Mouse (Mus musculus) spleen, postnatal 4 days (tissue): ENCODE results near the gene Cfh.
"Not testable (repeated sequence)": the region's sequence is repeated elsewhere in the genome, so short reads cannot be mapped to it uniquely, and the experiment has no call there.

Source experiments
- DNase-seq, 2 experiments: peaks; one replicate each; pipeline ENCODE4 v3.0.0; 2022; ENCODE audit warnings: low spot score in 2 of 2

The Cfh gene

GRCm38 (mm10) chr1:140183664-140184063 is at the start of gene Cfh:
Gene Cfh (minus strand): TSS chr1:140183764.
- DNase-seq: not testable (repeated sequence)

GRCm38 (mm10) chr1:140226673-140227072 is 43.1 kb upstream of the Cfh start:
- DNase-seq: no peak

- DNase-seq: no peak
These were observed 41.7 kb upstream of the Cfh start for GRCm38 (mm10) chr1:140225221-140225620.

- DNase-seq: no peak
These were observed 21.8 kb upstream of the Cfh start for GRCm38 (mm10) chr1:140205329-140205728.

- DNase-seq: not testable (repeated sequence)
These were observed 4.9 kb upstream of the Cfh start for GRCm38 (mm10) chr1:140188500-140188899.

GRCm38 (mm10) chr1:140183208-140183607 is 356 bp downstream of the Cfh start:
- no peak for DNase-seq

GRCm38 (mm10) chr1:140180125-140180524 is 3.4 kb downstream of the Cfh start:
- no peak for DNase-seq

GRCm38 (mm10) chr1:140175442-140175841 is 8.1 kb downstream of the Cfh start:
- DNase-seq: no peak

GRCm38 (mm10) chr1:140171581-140172154 is 11.9 kb downstream of the Cfh start:
- no peak for DNase-seq

GRCm38 (mm10) chr1:140158970-140159369 is 24.6 kb downstream of the Cfh start:
- DNase-seq: no peak

- DNase-seq: no peak
These were observed 114.1 kb downstream of the Cfh start for GRCm38 (mm10) chr1:140069471-140069870.
